Mouse (Mus musculus) CH12.LX (cell line): ENCODE measurements at regions not wholly inside any gene's neighbourhood (a gene's known extent, or its start where the extent isn't known, plus 50 kb on each side); places are given as distances from the start of the nearest gene placed in this dataset.

ENCODE experiments used
- CHD1 ChIP-seq: IDR thresholded peaks from 2 replicates; pipeline ENCODE4 v1.6.1; 2012; ENCODE audit warnings: low read depth, low read length, improper control_type of control experiment, inconsistent platforms
- CTCF ChIP-seq, 2 experiments: IDR thresholded peaks in 1 of 2; conservative IDR thresholded peaks in 1 of 2; 2 replicates each; pipeline ENCODE4 v1.5.1; 2011 to 2012; ENCODE audit warnings: low read depth in 2 of 2, low read length in 2 of 2, improper control_type of control experiment in 1 of 2, inconsistent platforms in 1 of 2, mild to moderate bottlenecking in 1 of 2, moderate library complexity in 1 of 2
- EP300 ChIP-seq: IDR thresholded peaks from 2 replicates; pipeline ENCODE4 v1.6.1; 2011; ENCODE audit warnings: low read length, improper control_type of control experiment
- NRF1 ChIP-seq: IDR thresholded peaks from 2 replicates; pipeline ENCODE4 v1.6.1; 2014; ENCODE audit warnings: low read depth, mild to moderate bottlenecking, inconsistent platforms, low read length, improper control_type of control experiment, moderate library complexity
- POLR2A ChIP-seq: IDR thresholded peaks from 2 replicates; pipeline ENCODE4 v1.6.1; 2011; ENCODE audit warnings: low read depth, mild to moderate bottlenecking, improper control_type of control experiment, low read length
- RAD21 ChIP-seq: IDR thresholded peaks from 2 replicates; pipeline ENCODE4 v1.6.1; 2011; ENCODE audit warnings: low read depth, mild to moderate bottlenecking, low read length, improper control_type of control experiment, moderate library complexity
- USF2 ChIP-seq: conservative IDR thresholded peaks from 2 replicates; pipeline ENCODE4 v1.6.1; 2011; ENCODE audit warnings: low read depth, low read length, improper control_type of control experiment

DNA sequence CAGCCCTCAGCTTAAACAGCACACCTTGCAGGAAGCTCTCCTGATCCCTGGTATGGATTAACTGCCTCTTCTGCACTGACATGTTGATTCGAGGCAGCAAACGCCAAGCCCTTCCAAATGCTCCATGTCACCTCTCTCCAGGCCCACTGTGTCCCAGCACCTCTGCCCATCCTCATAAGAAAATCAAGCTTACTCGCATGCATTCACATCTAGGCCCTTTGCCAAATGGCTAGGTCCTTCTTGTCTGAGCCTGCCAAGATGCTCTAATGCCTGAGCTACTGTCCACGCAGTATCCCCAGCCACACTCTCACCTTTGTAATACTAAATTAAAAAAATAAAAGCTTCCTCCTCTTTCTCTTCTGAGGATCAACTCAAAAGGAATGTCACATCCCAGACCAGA lies 588.7 kb upstream of the Cdh11 start:
- TF ChIP-seq RAD21 (no peak), CTCF (conservative IDR thresholded peaks at IDR 0.05 in 1 of 2, IDR thresholded peaks at IDR 0.05 in 1 of 2; ENCODE audit: low read depth in 2 of 2, low read length in 2 of 2) (no peak), EP300 (no peak), USF2 (no peak), POLR2A (no peak), NRF1 (no peak), CHD1 (no peak)
